Mouse (Mus musculus): Measurements from ENCODE around the gene Pld4. TPM values are rescaled to one million over a fixed set of nuclear protein-coding genes. Genes with fewer than 3 reads are reported as not detected.
A peak's percentile ranks its signal among the peaks of the same experiment; 100 is the strongest.

Pld4 gene
- polyA plus RNA-seq, 1 experiment = 128 TPM

GRCm38 (mm10) chr12:112804046-112804445 is 43.6 kb downstream of the Pld4 start:
- no peaks in the 10 kb centered on the region for H3K4me1 ChIP-seq (ENCODE audit: control insufficient read depth, insufficient read depth, low read length)
- WGBS = 17% methylated on average over 13 of the region's 13 CpGs
- no peak overlapping the region for H3K27ac ChIP-seq (ENCODE audit: control insufficient read depth, insufficient read depth, low read depth, low read length, poor library complexity)
- no peak for TF ChIP-seq POLR2A (IDR thresholded peaks at IDR 0.05; ENCODE audit: borderline replicate concordance, control insufficient read depth, low read depth, low read length)
- TF ChIP-seq CTCF (IDR thresholded peaks at IDR 0.05; ENCODE audit: control insufficient read depth, insufficient read depth, low read length) = no peak
- no peak overlapping the region for H3K4me3 ChIP-seq (replicated peaks; ENCODE audit: control insufficient read depth, low read depth, low read length)

GRCm38 (mm10) chr12:112806044-112806443 is 45.6 kb downstream of the Pld4 start:
- WGBS = 24% methylated on average over 6 of the region's 6 CpGs
- Histone ChIP-seq H3K4me3 (replicated peaks; ENCODE audit: control insufficient read depth, low read depth, low read length) (no peak overlapping the region), H3K4me1 (ENCODE audit: control insufficient read depth, insufficient read depth, low read length) (0 out of 2 replicates have a peak, but pooled peaks cover 2% of the 10 kb centered on the region), H3K27ac (ENCODE audit: control insufficient read depth, insufficient read depth, low read depth, low read length, poor library complexity) (no peak overlapping the region)
- no peak for TF ChIP-seq POLR2A (IDR thresholded peaks at IDR 0.05; ENCODE audit: borderline replicate concordance, control insufficient read depth, low read depth, low read length)
- TF ChIP-seq CTCF (IDR thresholded peaks at IDR 0.05; ENCODE audit: control insufficient read depth, insufficient read depth, low read length) = no peak

GRCm38 (mm10) chr12:112807796-112808195 is 47.3 kb downstream of the Pld4 start:
- Histone ChIP-seq H3K4me1 (ENCODE audit: control insufficient read depth, insufficient read depth, low read length) (0 out of 2 replicates have a peak, but pooled peaks cover 2% of the 10 kb centered on the region), H3K27ac (ENCODE audit: control insufficient read depth, insufficient read depth, low read depth, low read length, poor library complexity) (no peak overlapping the region), H3K4me3 (replicated peaks; ENCODE audit: control insufficient read depth, low read depth, low read length) (no peak overlapping the region)
- 89% methylated on average over 4 of the region's 4 CpGs for WGBS
- no peak for TF ChIP-seq CTCF (IDR thresholded peaks at IDR 0.05; ENCODE audit: control insufficient read depth, insufficient read depth, low read length)
- no peak for TF ChIP-seq POLR2A (IDR thresholded peaks at IDR 0.05; ENCODE audit: borderline replicate concordance, control insufficient read depth, low read depth, low read length)

- no peak for TF ChIP-seq POLR2A (IDR thresholded peaks at IDR 0.05; ENCODE audit: borderline replicate concordance, control insufficient read depth, low read depth, low read length)
- no peak for TF ChIP-seq CTCF (IDR thresholded peaks at IDR 0.05; ENCODE audit: control insufficient read depth, insufficient read depth, low read length)
- 82% methylated on average over 5 of the region's 5 CpGs for WGBS
Measured at GRCm38 (mm10) chr12:112808212-112808586, 47.7 kb downstream of the Pld4 start.

GRCm38 (mm10) chr12:112808587-112809364 is 48.3 kb downstream of the Pld4 start, which contains the start of gene Clba1:
Clba1 (plus strand) TSS chr12:112808937.
- WGBS = 3% methylated on average over 64 of the region's 64 CpGs
- TF ChIP-seq CTCF (IDR thresholded peaks at IDR 0.05; ENCODE audit: control insufficient read depth, insufficient read depth, low read length) (peak; percentile 53; the same call in 1 of the 2 replicates), POLR2A (IDR thresholded peaks at IDR 0.05; ENCODE audit: borderline replicate concordance, control insufficient read depth, low read depth, low read length) (peak; percentile 39; the same call in 1 of the 2 replicates)
- H3K4me1 ChIP-seq (ENCODE audit: control insufficient read depth, insufficient read depth, low read length) = 0 out of 2 replicates have a peak, but pooled peaks cover 2% of the 10 kb centered on the region
- peak within 1 kb of the TSS; percentile 58 for H3K4me3 ChIP-seq (replicated peaks; ENCODE audit: control insufficient read depth, low read depth, low read length)
- H3K27ac ChIP-seq (ENCODE audit: control insufficient read depth, insufficient read depth, low read depth, low read length, poor library complexity) = no peak within 1 kb of the TSS

More at GRCm38 (mm10) chr12:112808212-112808586, 47.7 kb downstream of the Pld4 start:
- no peak overlapping the region for H3K4me3 ChIP-seq (replicated peaks; ENCODE audit: control insufficient read depth, low read depth, low read length)
- H3K27ac ChIP-seq (ENCODE audit: control insufficient read depth, insufficient read depth, low read depth, low read length, poor library complexity) = no peak overlapping the region
- 0 out of 2 replicates have a peak, but pooled peaks cover 2% of the 10 kb centered on the region for H3K4me1 ChIP-seq (ENCODE audit: control insufficient read depth, insufficient read depth, low read length)

- no peak overlapping the region for H3K27ac ChIP-seq (ENCODE audit: control insufficient read depth, insufficient read depth, low read depth, low read length, poor library complexity)
- 18% methylated on average over 8 of the region's 8 CpGs for WGBS
- TF ChIP-seq CTCF (IDR thresholded peaks at IDR 0.05; ENCODE audit: control insufficient read depth, insufficient read depth, low read length) (no peak), POLR2A (IDR thresholded peaks at IDR 0.05; ENCODE audit: borderline replicate concordance, control insufficient read depth, low read depth, low read length) (no peak)
- no peak overlapping the region for H3K4me3 ChIP-seq (replicated peaks; ENCODE audit: control insufficient read depth, low read depth, low read length)
- H3K4me1 ChIP-seq (ENCODE audit: control insufficient read depth, insufficient read depth, low read length) = 0 out of 2 replicates have a peak, but pooled peaks cover 2% of the 10 kb centered on the region
Measured at GRCm38 (mm10) chr12:112809641-112810040, 49.2 kb downstream of the Pld4 start.

GRCm38 (mm10) chr12:112810092-112810885 is 49.8 kb downstream of the Pld4 start:
- 72% methylated on average over 19 of the region's 19 CpGs for WGBS
- 0 out of 2 replicates have a peak, but pooled peaks cover 2% of the 10 kb centered on the region for H3K4me1 ChIP-seq (ENCODE audit: control insufficient read depth, insufficient read depth, low read length)
- no peak overlapping the region for H3K27ac ChIP-seq (ENCODE audit: control insufficient read depth, insufficient read depth, low read depth, low read length, poor library complexity)
- no peak overlapping the region for H3K4me3 ChIP-seq (replicated peaks; ENCODE audit: control insufficient read depth, low read depth, low read length)
- TF ChIP-seq POLR2A (IDR thresholded peaks at IDR 0.05; ENCODE audit: borderline replicate concordance, control insufficient read depth, low read depth, low read length) (no peak), CTCF (IDR thresholded peaks at IDR 0.05; ENCODE audit: control insufficient read depth, insufficient read depth, low read length) (no peak)

- TF ChIP-seq CTCF (IDR thresholded peaks at IDR 0.05; ENCODE audit: control insufficient read depth, insufficient read depth, low read length) (no peak), POLR2A (IDR thresholded peaks at IDR 0.05; ENCODE audit: borderline replicate concordance, control insufficient read depth, low read depth, low read length) (no peak)
- Histone ChIP-seq H3K27ac (ENCODE audit: control insufficient read depth, insufficient read depth, low read depth, low read length, poor library complexity) (no peak overlapping the region), H3K4me3 (replicated peaks; ENCODE audit: control insufficient read depth, low read depth, low read length) (no peak overlapping the region), H3K4me1 (ENCODE audit: control insufficient read depth, insufficient read depth, low read length) (0 out of 2 replicates have a peak, but pooled peaks cover 2% of the 10 kb centered on the region)
- WGBS = 93% methylated on average over 7 of the region's 7 CpGs
Measured at GRCm38 (mm10) chr12:112813370-112813769, 52.9 kb downstream of the Pld4 start.

Measured in bone marrow, adult 2 months (tissue).